Mouse (Mus musculus): ENCODE measurements at regions not wholly inside any gene's neighbourhood (a gene's known extent, or its start where the extent isn't known, plus 50 kb on each side); places are given as distances from the start of the nearest gene placed in this dataset.

GRCm38 (mm10) chr1:35402995-35403394, 553.2 kb downstream of the Plekhb2 start:
- no peak for TF ChIP-seq MAFK (IDR thresholded peaks at IDR 0.05; ENCODE audit: borderline replicate concordance, low read depth, low read length)
- no peak for TF ChIP-seq HCFC1 (IDR thresholded peaks at IDR 0.05; ENCODE audit: low read depth, low read length)
- no peak for TF ChIP-seq SMC3 (IDR thresholded peaks at IDR 0.05; ENCODE audit: low read depth, low read length)
- TF ChIP-seq ELF1 (IDR thresholded peaks at IDR 0.05; ENCODE audit: low read depth, low read length): no peak
- no peak for TF ChIP-seq CTCF (IDR thresholded peaks at IDR 0.05 in 2 of 3, conservative IDR thresholded peaks at IDR 0.05 in 1 of 3; ENCODE audit: control insufficient read depth in 1 of 3, insufficient read depth in 1 of 3, low read depth in 2 of 3, low read length in 3 of 3, poor library complexity in 1 of 3, severe bottlenecking in 1 of 3)
- TF ChIP-seq GATA1 (IDR thresholded peaks at IDR 0.05; ENCODE audit: low read depth, low read length): no peak
- TF ChIP-seq POLR2A (IDR thresholded peaks at IDR 0.05; ENCODE audit: control insufficient read depth in 1 of 2, insufficient read depth in 1 of 2, low read depth in 1 of 2, low read length in 2 of 2, poor library complexity in 1 of 2): no peak
- no peak for TF ChIP-seq TCF12 (IDR thresholded peaks at IDR 0.05; ENCODE audit: low read depth, low read length)
- TF ChIP-seq CHD1 (IDR thresholded peaks at IDR 0.05; ENCODE audit: low read depth, low read length): no peak
